Mouse (Mus musculus) c-Kit-positive CD71-positive TER-119-negative erythroid progenitor cells, embryonic 14.5 days (primary cell): ENCODE data around the gene Bst1.
A peak's percentile ranks its signal among the peaks of the same experiment; 100 is the strongest.

Experiments used
- DNase-seq: peaks from one replicate; pipeline ENCODE4 v3.0.0-alpha.2; 2013; ENCODE audit warnings: low read depth

Gene Bst1

DNA sequence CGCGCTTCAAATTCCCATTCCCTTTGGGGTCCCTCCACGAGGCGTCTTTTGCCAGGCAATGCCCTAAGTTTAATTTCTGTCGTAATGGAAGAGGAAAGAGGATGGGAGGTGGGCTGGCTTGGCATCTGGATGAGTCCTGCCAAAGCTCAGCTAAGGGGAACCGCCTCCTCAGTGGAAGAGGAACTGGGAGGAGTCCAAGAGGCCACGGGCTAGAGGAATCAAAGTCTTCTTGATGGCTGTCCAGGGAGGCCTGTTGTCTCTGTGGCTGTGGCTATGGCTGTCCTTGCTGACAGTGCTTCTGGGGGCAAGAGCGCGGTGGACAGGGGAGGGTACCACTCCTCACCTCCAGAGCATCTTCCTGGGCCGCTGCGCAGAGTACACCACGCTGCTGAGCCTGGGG, at the start of gene Bst1:
Gene Bst1, plus strand, starts transcription at position 191 of the 400 bp plus-strand sequence.
- DNase-seq = no peak

DNA sequence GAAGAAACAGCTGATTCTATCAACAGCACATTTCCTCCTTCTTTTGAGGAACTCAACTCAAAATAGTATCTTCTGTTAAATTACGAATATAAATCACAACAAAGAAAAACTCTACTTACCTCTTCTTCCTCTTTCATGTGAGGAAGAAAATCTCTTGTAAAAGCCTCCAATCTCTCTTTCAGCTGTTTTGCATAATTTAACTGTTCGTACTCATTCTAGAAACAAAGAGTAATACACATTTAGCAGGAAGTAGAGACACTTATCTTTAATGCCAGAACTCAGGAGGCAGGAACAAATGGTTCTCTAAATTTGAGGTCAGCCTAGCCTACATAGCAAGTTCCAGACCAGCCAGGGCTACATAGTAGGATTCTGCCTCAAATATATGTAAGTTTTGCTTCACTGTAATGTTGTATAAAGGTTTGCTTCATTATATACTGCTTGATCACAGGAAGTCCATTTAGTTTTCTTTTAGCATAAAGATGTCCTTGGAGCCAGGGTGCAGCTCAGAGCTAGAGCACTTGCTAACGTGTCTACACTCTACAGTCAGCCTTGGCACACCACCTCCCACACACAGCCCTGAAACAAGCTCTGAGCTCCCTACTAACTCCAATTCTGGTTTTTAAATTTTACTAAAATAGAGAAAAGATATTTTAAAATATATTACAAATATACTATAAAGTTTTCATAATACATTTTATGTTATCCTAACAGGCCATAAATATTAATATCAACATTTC, 47.9 kb upstream of the Bst1 start:
- DNase-seq = no peak

DNA sequence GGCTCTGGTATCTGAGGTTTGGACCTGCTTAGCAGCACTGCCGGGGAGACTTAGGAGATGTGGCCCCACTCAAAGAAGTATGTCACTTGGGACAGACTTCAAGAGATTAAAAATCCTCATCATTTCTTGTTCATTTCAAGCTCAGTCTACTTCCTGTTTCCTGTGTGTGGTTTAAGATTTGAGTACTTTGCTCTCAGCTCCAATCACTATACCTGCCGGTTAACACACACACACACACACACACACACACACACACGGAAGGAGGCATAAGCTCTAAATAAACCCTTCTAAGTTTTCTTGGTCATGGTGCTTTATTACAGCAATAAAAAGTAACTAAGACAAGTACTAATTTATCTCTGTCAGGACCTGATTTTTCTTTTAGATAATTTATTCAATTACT, 47.1 kb upstream of the Bst1 start:
- no peak for DNase-seq

DNA sequence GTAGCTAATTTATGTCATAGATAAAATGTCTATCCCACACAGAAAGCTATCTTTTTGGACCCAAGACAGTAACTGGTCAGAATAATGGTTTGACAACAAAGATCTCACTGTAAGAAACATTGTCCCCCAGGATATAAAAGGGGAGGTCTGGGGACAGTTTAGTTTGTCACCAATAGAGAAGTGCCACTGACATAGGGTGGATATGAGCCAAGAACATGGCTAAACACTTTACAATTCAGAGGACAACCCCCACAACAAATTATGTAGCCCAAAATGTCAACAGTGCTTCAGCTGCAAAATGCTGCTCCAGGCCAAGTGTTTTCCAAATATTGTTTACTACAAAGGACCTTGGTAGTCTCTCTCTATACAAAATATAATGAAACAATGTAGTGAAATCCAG, 42.3 kb upstream of the Bst1 start:
- no peak for DNase-seq

DNA sequence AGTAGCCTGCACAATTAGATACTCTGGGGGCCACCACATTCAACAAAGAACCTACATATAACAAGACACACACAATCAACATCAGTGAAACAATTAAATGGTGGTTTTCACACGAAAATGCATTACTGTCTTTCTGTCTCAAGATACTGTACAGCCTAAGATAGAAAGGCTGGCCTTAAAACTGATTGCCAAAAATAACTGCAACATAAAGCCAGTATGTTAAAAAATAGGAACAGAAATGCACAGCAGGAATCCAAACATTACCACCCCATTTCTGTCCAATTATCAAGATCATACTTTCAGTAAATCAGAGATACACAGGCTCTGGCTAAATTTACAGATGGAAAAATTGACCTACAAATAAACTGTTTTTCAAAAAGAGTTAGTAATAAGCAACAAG, 41.7 kb upstream of the Bst1 start:
- no peak for DNase-seq

DNA sequence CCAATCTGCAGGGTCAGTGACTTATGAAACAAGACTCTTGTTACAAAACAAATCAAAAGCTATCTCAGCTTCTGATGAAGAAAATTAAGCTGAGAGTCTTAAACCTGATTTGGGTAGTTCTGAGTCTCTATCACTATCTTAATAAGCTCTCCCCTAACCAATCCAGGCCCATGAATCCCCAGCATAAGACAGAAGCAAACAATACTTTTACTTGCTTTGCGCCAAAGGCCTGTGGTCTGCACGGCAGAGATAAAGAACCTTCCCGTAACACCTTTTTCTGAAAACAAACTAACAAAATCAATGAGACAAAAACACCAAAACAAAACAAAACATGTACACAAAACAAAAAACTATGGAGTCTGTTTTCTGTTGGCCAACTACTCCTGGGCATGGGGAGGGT, 40.1 kb upstream of the Bst1 start:
- DNase-seq = no peak

DNA sequence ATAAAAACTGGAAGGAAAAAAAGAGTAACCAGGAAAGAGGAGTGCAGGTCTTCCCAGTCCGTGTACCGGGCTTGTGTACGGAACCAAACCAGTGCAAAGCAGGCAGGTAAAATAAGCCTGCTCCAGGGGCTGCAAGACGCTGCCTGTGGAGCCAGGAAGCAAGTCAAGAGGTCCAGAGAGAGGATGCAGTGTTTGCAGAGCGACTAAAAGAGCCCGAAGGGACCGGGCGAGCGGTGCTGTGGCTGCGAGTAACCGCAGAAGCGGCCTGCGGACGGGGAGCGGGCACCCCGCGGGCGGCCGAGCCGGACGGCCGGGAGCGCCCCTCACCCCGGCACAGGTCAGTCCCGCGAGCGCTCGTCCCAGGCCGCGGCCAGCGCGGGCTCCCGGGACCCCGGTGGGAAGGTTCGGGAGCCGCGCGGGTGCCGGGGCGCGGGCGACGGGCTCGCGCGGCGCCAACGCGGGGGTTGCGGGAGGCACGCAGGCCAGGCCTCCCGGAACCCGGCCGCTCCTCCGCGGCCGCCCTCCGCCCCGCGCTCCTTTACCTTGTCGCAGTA, 37.2 kb upstream of the Bst1 start:
- DNase-seq = no peak

DNA sequence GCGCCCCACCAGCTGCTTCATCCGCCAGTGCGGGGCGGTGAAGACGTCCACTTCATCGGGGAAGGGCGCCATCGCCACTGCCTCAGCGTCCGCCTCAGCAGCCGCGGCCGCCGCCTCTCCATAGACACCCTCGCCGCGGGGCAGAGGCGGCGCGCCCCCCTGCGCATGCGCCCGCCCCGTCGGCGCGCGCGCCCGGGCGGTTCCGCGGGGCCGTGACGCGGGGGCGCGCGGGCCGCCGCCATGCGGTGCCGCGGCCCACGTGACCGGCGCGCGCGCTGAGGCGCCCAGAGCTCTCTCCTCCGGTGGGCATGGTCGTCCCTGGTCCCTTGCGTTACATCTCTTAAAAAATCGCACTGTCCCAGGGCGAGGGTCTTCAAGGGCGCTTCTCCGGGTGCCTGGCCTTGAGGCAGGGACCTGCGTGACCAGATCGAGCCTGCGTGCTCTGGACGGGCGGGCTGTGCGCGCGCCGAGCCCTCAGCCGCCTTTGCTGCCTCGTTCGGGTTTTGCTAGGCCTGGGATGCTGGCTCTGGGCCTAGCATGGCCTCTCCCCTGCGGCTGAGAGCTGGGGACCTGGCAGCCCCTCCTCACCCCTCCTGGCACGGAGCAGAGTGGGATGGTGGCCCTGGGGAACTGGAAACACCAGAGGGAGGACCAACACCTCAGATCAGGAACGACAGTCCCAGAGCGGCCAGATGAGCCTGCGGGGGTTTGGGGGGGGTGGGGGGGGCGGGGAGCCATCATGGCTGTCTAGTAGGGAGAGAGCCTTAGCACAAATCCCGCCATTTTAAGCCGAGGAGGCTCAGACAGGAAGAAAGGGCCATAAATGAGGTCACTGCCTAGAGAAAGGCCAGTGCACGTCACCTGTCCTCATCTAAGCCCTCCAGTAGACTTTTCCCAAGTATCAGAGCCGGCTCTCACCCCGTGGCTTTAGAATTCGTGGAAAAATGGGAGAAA, 36.4 kb upstream of the Bst1 start:
- peak; percentile 45 for DNase-seq

DNA sequence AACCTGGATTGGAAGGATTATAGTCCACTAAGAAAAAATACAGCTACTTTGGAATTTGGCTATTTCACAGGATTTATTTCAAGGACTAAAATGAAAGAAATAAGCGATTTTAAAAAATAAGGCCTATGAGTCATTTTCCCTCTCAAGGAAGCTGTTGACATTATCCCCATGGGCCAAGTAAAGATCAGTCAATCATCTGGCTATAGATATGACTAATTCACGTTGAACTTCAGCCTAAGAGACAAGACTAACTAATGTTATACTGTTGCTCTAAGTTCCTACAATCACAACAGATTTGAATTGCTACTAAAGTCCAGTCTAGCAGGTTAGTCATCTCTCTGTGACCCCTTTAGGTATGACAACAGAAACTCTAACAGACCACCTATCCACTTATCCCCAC, 34.7 kb upstream of the Bst1 start:
- no peak for DNase-seq

DNA sequence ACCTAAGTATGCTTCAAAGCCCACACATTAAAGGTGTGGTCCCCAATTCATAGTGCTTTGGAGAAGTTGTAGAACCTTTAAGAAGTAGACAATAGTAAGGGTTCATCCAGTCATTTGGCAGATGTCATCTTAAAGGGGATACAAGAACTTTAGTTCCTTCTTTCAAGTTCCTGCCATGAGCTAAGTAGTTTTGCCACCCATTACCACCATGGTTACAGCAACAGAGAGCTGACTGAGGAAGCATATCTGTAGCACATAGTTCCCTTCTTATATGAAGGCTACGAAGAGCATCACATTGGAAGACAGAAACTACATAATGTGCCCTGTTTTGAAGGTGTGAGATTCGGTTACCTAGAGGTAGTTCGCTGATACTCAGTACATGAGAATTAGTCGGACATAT, 32.1 kb upstream of the Bst1 start:
- DNase-seq = no peak

DNA sequence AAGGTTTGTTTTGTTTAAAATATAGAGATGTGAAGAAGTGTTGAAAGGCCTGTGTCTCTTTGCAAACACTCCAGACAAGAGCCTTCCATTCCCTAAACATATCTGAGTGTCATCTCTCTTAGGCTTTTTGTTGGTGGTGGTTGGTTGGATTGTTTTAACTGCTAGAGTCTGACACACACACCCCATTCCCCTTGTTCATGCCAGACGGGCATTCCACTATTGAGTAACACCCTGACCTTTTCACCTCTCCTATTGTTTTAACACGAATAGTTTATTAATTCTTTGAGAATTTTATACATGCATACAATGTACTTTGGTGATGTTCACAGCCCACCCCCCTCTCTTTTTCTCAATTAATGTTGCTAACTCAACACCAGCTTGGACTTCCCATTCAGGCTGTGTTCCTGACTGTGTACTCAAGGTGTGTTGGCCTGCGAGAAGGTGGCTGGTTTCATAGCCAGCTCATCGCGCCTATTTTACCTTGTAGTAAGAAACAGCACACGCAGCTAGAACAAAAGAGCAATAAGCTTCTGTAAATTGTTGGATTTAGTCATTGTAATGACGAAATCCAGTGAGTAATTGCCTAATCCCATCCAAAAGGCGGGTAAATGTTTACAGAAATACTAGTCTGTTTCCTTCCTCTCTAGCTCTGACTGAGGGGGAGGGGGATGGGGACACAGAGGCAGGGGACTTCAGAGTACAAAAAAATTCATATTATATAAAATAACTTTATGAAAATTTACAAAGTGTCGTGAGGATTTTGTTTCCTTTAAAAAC, 30.5 kb upstream of the Bst1 start:
- DNase-seq = no peak

DNA sequence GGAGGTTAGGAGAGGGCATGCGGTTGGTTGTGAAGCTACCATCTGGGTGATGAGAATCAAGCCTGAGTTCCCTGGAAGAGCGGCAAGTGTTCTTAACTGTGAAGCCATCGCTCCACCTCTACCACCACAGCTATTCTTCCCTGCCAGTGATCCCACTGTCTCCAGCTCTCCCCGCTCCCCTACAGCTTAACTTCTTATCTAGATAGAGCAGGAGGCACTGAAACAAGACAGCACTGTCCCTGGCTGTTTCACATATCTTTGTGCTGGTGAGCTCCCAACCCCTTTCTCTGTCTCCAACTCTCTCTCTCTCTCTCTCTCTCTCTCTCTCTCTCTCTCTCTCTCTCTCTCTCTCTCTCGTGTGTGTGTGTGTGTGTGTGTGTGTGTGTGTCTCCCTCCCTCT, 26.3 kb upstream of the Bst1 start:
- no peak for DNase-seq

DNA sequence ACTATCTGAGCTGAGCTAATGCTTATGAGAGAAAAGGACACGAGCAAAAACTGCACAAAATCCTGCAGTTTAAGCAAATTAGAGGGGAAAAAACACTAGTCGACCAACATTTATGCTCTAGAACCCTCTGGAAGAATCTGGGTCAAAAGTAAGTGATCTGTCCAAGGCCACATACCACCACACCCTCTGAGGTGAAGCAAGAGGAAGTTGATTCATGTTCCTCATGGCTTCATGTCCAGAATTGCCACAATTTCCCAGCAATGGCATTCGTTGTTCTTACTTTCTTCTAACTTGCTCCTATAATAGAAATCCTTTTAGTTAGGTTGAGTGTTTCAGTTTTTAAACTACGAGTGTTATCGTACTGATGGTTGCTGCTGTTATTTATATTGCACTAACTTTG, 19.2 kb upstream of the Bst1 start:
- DNase-seq = no peak

DNA sequence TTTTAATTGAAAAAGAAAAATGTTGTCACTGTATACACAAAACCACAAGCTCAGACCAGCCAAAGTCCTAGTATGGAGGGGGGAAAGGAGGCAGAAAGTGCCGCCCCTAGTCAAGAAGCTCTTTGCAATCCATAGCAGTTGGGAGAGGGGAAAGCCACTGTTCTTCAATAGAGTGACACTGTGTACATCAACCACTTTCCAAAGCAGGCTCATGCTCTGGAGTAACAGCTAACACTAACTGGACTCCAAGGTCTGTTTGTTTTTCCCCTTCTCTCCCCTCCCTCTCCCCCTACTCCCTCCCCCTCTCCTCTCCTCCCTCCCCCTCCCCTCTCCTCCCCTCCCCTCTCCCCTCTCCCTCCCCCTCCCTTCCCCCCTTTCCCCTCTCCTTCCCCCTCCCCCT, 18.0 kb upstream of the Bst1 start:
- no peak for DNase-seq

DNA sequence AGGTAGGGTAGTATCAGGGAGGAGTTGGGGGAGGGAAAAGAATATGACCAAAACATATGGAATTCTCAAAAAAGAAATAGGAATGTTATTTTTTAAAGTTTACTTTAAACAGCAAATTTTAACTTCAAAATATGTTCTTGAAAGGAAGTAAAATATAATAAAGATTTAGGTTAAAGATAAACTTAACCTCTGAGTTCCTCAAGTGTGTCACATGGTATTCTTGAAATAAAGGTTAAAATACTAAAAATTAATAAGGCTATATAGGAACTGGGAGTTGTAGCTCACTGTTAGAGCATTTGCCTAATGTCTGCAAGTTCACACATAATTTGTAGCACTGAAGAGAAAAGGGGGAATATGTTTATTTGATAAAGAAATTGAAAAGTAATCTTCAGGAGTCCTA, 17.4 kb upstream of the Bst1 start:
- no peak for DNase-seq

DNA sequence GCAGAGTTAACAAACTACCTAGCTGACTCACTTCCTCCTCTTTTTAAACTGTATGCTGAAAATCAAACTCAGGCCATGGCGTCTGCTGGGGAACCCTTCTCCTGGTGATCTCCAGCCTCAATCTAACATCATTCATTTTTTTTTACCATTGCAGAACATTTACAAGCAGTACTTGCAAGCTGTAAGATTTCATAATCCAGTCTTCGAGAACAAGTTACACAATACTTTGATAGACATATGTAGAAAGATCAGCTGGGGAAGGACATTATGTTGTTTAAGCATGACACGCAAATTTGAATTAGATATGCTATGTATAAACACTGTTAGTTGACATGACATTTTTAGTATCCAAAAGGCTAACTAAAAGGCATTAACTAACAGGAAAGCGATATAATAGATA, 16.9 kb upstream of the Bst1 start:
- DNase-seq = no peak

DNA sequence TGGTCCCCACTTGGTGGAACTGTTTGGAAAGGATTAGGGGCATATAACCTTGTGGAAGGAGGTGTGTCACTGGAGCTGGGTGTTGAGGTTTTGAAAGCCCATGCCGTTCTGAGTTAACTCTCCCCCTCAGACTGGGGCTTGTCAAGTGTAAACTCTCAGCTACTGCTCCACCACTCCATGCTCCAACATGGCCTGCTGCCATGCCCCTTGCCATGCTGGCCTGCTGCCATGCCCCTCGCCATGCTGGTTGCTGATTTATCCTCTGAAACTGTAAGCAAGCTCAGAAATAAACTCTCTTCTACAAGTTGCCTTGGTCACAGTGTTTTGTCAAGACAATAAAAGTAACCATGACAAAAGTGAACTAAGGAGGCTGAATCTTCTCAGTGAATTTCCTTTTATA, 13.3 kb upstream of the Bst1 start:
- DNase-seq = no peak

DNA sequence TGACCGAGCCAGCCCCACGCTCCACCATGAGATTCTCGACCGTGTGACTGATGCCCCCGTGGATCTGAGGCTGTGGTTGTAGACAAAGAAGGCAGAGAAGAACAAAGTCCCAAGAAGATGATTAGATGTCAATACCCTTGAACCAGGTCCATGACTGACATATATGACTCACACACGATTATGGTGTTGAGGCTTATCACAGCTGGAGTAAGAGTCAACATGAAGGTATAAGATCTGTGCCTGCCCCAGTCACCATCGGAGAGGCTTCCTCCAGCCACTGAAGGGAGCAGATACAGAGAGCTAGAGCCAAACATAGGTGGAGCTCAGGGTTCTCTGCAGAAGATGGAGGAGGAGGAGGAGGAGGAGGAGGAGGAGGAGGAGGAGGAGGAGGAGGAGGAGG, 12.3 kb upstream of the Bst1 start:
- no peak for DNase-seq

DNA sequence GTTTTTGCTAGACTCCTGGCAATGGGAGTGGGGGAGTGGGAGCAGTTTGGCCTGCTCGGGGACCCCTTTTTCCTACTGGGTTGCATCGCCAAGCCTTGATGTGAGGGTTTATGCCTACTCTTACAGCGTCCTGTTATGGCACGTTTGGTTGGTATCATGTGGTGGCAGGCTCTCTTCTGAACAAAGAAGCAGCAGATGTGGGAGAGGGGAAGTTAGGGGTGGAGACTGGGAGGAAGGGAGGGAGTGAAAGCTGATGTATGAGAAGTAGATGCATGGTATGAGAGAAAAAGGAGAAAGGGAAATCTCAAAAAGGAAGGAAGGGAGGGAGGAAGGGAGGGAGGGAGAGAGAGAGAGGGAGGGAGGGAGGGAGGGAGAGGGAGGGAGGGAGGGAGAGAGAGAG, 11.8 kb upstream of the Bst1 start:
- no peak for DNase-seq

DNA sequence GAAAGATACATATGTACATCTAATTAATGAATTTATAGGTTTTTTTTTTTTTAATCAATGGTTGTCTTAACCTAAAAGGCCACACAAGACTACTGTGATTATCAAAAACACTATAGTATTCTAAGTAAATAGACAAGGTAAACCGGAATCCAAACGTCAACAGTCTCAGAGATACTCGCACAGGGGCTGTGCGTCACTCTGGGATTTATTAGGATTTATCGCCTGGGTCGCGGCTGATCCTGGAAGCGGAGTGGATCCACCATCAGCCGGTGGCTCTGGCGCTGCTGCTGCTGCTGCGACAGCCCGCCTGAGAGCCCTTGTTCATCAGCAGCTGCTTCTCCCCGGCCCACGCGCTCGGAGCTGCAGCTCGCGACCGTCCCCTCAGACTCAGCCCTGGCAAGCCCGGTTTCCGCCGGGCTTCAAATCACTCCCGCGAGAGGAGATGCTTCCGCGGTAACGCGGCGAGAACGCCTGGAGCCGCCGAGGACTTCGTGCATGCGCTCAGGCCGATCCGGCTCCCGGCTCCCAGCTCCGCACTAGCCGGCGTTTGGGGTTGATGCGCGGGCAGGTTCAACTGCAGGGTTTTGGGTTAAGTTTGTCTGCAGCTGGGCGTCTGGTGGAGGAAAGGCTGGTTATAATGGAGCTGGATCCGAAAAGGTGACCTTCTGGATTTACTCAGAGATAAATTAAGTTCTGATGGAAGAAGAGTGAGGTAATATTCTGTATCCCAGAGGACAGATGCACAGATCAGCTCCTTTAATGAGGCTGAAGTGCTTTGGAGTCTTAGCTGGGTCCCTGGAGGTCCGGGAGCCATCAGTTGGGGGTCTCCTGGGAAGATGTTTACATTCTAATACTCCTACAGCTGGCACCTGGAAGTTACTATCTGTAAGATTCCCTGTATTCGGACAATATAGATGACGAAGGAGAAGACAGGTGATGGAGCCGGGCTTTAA, 10.7 kb upstream of the Bst1 start:
- DNase-seq = peak; percentile 7

DNA sequence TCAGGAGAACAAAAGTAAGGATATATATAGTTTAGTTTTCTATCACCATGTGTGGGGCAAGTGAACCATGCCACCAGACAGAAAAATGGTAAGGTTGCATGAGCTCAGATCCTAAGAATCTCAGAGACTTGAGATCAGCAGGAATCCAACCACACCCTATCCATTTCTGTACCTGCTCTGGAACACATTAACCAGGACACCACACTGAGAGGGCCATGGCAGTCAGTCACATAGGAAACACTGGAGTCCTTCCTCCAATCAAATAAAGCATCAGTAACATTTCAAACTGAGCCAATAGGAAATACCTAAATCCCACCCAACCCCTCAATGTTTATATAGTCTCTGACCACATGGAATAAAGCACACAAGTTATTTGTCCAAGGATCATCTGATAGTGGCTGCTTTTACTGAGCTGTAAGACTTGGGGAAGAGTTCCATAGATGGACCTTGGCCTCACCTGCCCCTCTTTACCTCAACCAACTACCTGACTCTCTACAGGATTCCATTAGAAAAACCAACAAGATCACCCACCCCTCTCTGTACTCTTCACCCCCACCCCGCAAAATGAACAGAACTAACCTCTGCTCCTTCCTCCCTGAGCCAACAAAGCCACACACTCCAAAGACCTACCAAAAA, 8.1 kb upstream of the Bst1 start:
- DNase-seq = no peak
